Mouse (Mus musculus) E14TG2a.4 (cell line): ENCODE data around the gene Bpifa5.

Source experiments
- H3K27me3 ChIP-seq: 2 replicates; pipeline ENCODE4 v1.6.1; 2014; ENCODE audit warnings: low read length, control low read depth; ENCODE audit not compliant: insufficient read depth
- H3K36me3 ChIP-seq: 2 replicates; pipeline ENCODE4 v1.6.1; 2014; ENCODE audit warnings: low read length, control low read depth; ENCODE audit not compliant: insufficient read depth
- H3K4me1 ChIP-seq: replicated peaks from 2 replicates; pipeline ENCODE4 v1.6.1; 2014; ENCODE audit warnings: low read depth, low read length, control low read depth
- H3K4me3 ChIP-seq: replicated peaks from 2 replicates; pipeline ENCODE4 v1.5.1; 2014; ENCODE audit warnings: mild to moderate bottlenecking, low read length
- H3K9me3 ChIP-seq: 2 replicates; pipeline ENCODE4 v1.6.1; 2014; ENCODE audit warnings: low read length, control low read depth
- CTCF ChIP-seq: conservative IDR thresholded peaks from 2 replicates; pipeline ENCODE4 v1.5.1; 2014; ENCODE audit warnings: low read length
- POU5F1 ChIP-seq: IDR thresholded peaks from 2 replicates; pipeline ENCODE4 v1.6.1; 2014; ENCODE audit warnings: low read length, borderline replicate concordance

Gene Bpifa5

DNA sequence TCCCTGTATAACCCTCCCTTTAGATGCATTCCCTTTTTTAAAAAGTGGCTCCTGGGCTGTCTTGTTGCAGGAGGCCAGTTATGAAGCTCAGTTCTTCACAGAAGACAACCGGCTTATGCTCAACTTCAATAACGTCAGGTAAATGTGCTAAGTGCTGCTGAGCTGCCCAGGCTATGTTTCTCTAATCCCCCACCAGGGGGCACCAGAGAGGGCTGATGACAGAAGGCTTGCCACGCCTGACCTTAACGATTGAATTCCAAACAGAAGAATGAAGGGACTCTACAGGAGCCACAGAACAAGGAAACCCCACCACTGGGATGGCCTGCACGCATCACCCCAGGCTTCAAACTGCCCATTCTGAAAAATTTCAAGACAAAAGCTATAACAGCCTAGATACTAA lies 52.8 kb downstream of the Bpifa5 start:
- peaks cover 7% of the 10 kb centered on the region for H3K27me3 ChIP-seq
- peaks cover 5% of the 10 kb centered on the region; the same call in 1 of the 2 replicates for H3K4me1 ChIP-seq
- H3K9me3 ChIP-seq: no peaks in the 10 kb centered on the region
- TF ChIP-seq POU5F1 (no peak), CTCF (peak; percentile 90)
- H3K36me3 ChIP-seq: no peaks in the 10 kb centered on the region
- no peak overlapping the region for H3K4me3 ChIP-seq
